Mouse (Mus musculus) spleen, adult 12 weeks (tissue): ENCODE data around the gene B3galt4.
"Not testable (repeated sequence)": the region's sequence is repeated elsewhere in the genome, so short reads cannot be mapped to it uniquely, and the experiment has no call there.

ENCODE experiments used
- DNase-seq: peaks from one replicate; pipeline ENCODE4 v3.0.0; 2022; ENCODE audit warnings: low spot score

The B3galt4 gene

GRCm38 (mm10) chr17:33951021-33951946 is at the start of gene B3galt4:
TSS of gene B3galt4 (minus strand) at chr17:33951488.
- DNase-seq, result peak; percentile 64

GRCm38 (mm10) chr17:34000796-34001195 is 49.5 kb upstream of the B3galt4 start:
- DNase-seq, result not testable (repeated sequence)

GRCm38 (mm10) chr17:34000150-34000537 is 48.9 kb upstream of the B3galt4 start, which contains the start of gene H2-K1:
TSS of gene H2-K1 (minus strand) at chr17:34000347.
- DNase-seq, result peak; percentile 86

- DNase-seq, result peak; percentile 35
Measured at GRCm38 (mm10) chr17:33999341-34000149, 48.3 kb upstream of the B3galt4 start.

- peak; percentile 31 for DNase-seq
Measured at GRCm38 (mm10) chr17:33998697-33999096, 47.4 kb upstream of the B3galt4 start.

GRCm38 (mm10) chr17:33997025-33997424 is 45.7 kb upstream of the B3galt4 start:
- not testable (repeated sequence) for DNase-seq

GRCm38 (mm10) chr17:33995651-33996050 is 44.4 kb upstream of the B3galt4 start:
- no peak for DNase-seq

GRCm38 (mm10) chr17:33994959-33995358 is 43.7 kb upstream of the B3galt4 start:
- no peak for DNase-seq

- peak; percentile 46 for DNase-seq
Measured at GRCm38 (mm10) chr17:33991788-33992664, 40.7 kb upstream of the B3galt4 start.

- peak; percentile 74 for DNase-seq
Measured at GRCm38 (mm10) chr17:33982136-33982535, 30.8 kb upstream of the B3galt4 start.

GRCm38 (mm10) chr17:33981192-33981909 is 30.1 kb upstream of the B3galt4 start:
- DNase-seq, result peak; percentile 85

GRCm38 (mm10) chr17:33980181-33981035 is 29.1 kb upstream of the B3galt4 start:
- DNase-seq, result no peak

- no peak for DNase-seq
Measured at GRCm38 (mm10) chr17:33979512-33980050, 28.3 kb upstream of the B3galt4 start.

- peak; percentile 80 for DNase-seq
Measured at GRCm38 (mm10) chr17:33978631-33979031, 27.3 kb upstream of the B3galt4 start.

- peak; percentile 17 for DNase-seq
Measured at GRCm38 (mm10) chr17:33977861-33978557, 26.7 kb upstream of the B3galt4 start.

- no peak for DNase-seq
Measured at GRCm38 (mm10) chr17:33973572-33973971, 22.3 kb upstream of the B3galt4 start.

GRCm38 (mm10) chr17:33972691-33973090 is 21.4 kb upstream of the B3galt4 start:
- no peak for DNase-seq

- DNase-seq, result peak; percentile 21
Measured at GRCm38 (mm10) chr17:33969394-33969793, 18.1 kb upstream of the B3galt4 start.

GRCm38 (mm10) chr17:33968927-33969326 is 17.6 kb upstream of the B3galt4 start:
- no peak for DNase-seq
